Mouse (Mus musculus): ENCODE measurements around the gene Mogs.

GRCm38 (mm10) chr6:83147280-83147679 lies 32.0 kb downstream of the Mogs start:
- no peak for TF ChIP-seq RAD21 (IDR thresholded peaks at IDR 0.05; ENCODE audit: low read depth, low read length)
- no peak for TF ChIP-seq ZNF384 (IDR thresholded peaks at IDR 0.05; ENCODE audit: low read depth, low read length)
- TF ChIP-seq KAT2A (IDR thresholded peaks at IDR 0.05; ENCODE audit: insufficient replicate concordance, low read length): no peak
- no peak for TF ChIP-seq POLR2A (IDR thresholded peaks at IDR 0.05; ENCODE audit: low read depth, low read length)

Measured in CH12.LX (cell line).